Mouse (Mus musculus): ENCODE data around the gene Tln2.

Gene Tln2

GRCm38 (mm10) chr9:67274296-67274695, 285.2 kb downstream of the Tln2 start:
- no peak for DNase-seq (ENCODE audit: low read depth, low spot score)

GRCm38 (mm10) chr9:67273362-67273761, 286.1 kb downstream of the Tln2 start:
- no peak for DNase-seq (ENCODE audit: low read depth, low spot score)

- DNase-seq (ENCODE audit: low read depth, low spot score) = no peak
Observed at GRCm38 (mm10) chr9:67270734-67271133, 288.8 kb downstream of the Tln2 start.

GRCm38 (mm10) chr9:67270061-67270595, 289.4 kb downstream of the Tln2 start:
- DNase-seq (ENCODE audit: low read depth, low spot score) = no peak

- DNase-seq (ENCODE audit: low read depth, low spot score) = no peak
Observed at GRCm38 (mm10) chr9:67267276-67267990, 292.1 kb downstream of the Tln2 start.

GRCm38 (mm10) chr9:67265513-67265912, 294.0 kb downstream of the Tln2 start:
- DNase-seq (ENCODE audit: low read depth, low spot score) = no peak

- no peak for DNase-seq (ENCODE audit: low read depth, low spot score)
Observed at GRCm38 (mm10) chr9:67264896-67265295, 294.6 kb downstream of the Tln2 start.

- no peak for DNase-seq (ENCODE audit: low read depth, low spot score)
Observed at GRCm38 (mm10) chr9:67260835-67261599, 298.5 kb downstream of the Tln2 start.

- no peak for DNase-seq (ENCODE audit: low read depth, low spot score)
Observed at GRCm38 (mm10) chr9:67250141-67250540, 309.4 kb downstream of the Tln2 start.

GRCm38 (mm10) chr9:67247365-67247950, 312.0 kb downstream of the Tln2 start:
- DNase-seq (ENCODE audit: low read depth, low spot score) = no peak

GRCm38 (mm10) chr9:67245265-67245664, 314.2 kb downstream of the Tln2 start:
- DNase-seq (ENCODE audit: low read depth, low spot score) = no peak

- no peak for DNase-seq (ENCODE audit: low read depth, low spot score)
Observed at GRCm38 (mm10) chr9:67241683-67242082, 317.8 kb downstream of the Tln2 start.

- no peak for DNase-seq (ENCODE audit: low read depth, low spot score)
Observed at GRCm38 (mm10) chr9:67240456-67240855, 319.0 kb downstream of the Tln2 start.

- no peak for DNase-seq (ENCODE audit: low read depth, low spot score)
Observed at GRCm38 (mm10) chr9:67236987-67237386, 322.5 kb downstream of the Tln2 start.

GRCm38 (mm10) chr9:67235441-67236217, 323.9 kb downstream of the Tln2 start:
- no peak for DNase-seq (ENCODE audit: low read depth, low spot score)

- DNase-seq (ENCODE audit: low read depth, low spot score) = no peak
Observed at GRCm38 (mm10) chr9:67229033-67229432, 330.5 kb downstream of the Tln2 start.

- DNase-seq (ENCODE audit: low read depth, low spot score) = no peak
Observed at GRCm38 (mm10) chr9:67220388-67220787, 339.1 kb downstream of the Tln2 start.

GRCm38 (mm10) chr9:67218001-67218400, 341.5 kb downstream of the Tln2 start:
- DNase-seq (ENCODE audit: low read depth, low spot score) = peak; percentile 66

- DNase-seq (ENCODE audit: low read depth, low spot score) = no peak
Observed at GRCm38 (mm10) chr9:67214191-67214985, 345.1 kb downstream of the Tln2 start.

GRCm38 (mm10) chr9:67213275-67213674, 346.2 kb downstream of the Tln2 start:
- DNase-seq (ENCODE audit: low read depth, low spot score) = peak; percentile 43

GRCm38 (mm10) chr9:67211220-67211619, 348.3 kb downstream of the Tln2 start:
- no peak for DNase-seq (ENCODE audit: low read depth, low spot score)
